Mouse (Mus musculus): Measurements from ENCODE around the gene Ppcs. TPM values are rescaled to one million over a fixed set of nuclear protein-coding genes. Genes with fewer than 3 reads are reported as not detected.

Ppcs gene
- polyA plus RNA-seq, 1 experiment from 2014 or later = 30.5 TPM

DNA sequence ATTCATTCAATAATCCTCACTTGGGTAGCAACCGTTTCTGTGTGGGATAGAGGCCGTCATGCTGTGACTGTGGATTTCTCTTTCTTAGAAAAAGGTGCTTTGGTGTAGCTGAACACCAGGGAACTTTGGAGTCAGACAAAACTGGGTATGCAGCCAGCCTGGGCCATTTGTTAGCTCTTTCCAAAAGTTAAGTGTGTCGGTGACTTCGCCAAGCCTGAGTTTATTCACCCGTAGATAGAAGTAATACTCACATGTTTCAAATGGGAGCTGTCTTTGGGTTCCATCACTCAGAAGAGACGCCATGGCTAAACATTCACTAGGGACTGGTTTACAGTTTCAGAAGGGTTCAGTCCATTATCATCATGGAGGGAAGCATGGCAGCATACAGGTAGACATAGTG is 25.0 kb upstream of the Ppcs start:
- no peak for ATAC-seq
- Histone ChIP-seq H3K4me2 (replicated peaks; ENCODE audit: low read depth, low read length) (no peak overlapping the region), H3K36me3 (ENCODE audit: insufficient read depth, low read length) (no peaks in the 10 kb centered on the region), H3K27ac (ENCODE audit: low read length) (no peak overlapping the region), H3K27me3 (replicated peaks; ENCODE audit: insufficient read depth, low read length) (no peaks in the 10 kb centered on the region), H3K9me3 (ENCODE audit: low read length) (no peaks in the 10 kb centered on the region), H3K4me3 (ENCODE audit: low read depth, low read length) (no peak overlapping the region), H3K4me1 (ENCODE audit: insufficient read depth, low read depth, low read length) (no peaks in the 10 kb centered on the region), H3K9ac (replicated peaks; ENCODE audit: low read depth) (no peak overlapping the region)
- 92% methylated on average over 6 of the region's 6 CpGs for WGBS
- no peak for TF ChIP-seq EP300 (IDR thresholded peaks at IDR 0.05)
- no peak for DNase-seq (ENCODE audit: low spot score)

- no peak overlapping the region for H3K4me3 ChIP-seq (ENCODE audit: low read depth, low read length)
- H3K36me3 ChIP-seq (ENCODE audit: insufficient read depth, low read length) = no peaks in the 10 kb centered on the region
- no peak for TF ChIP-seq EP300 (IDR thresholded peaks at IDR 0.05)
- TF ChIP-seq CTCF (IDR thresholded peaks at IDR 0.05) = no peak
- no peak overlapping the region for H3K27ac ChIP-seq (ENCODE audit: low read length)
- H3K9me3 ChIP-seq (ENCODE audit: low read length) = no peaks in the 10 kb centered on the region
- WGBS = 49% methylated on average over 6 of the region's 6 CpGs
- H3K4me2 ChIP-seq (replicated peaks; ENCODE audit: low read depth, low read length) = no peak overlapping the region
- H3K9ac ChIP-seq (replicated peaks; ENCODE audit: low read depth) = no peak overlapping the region
- ATAC-seq (no peak), DNase-seq (ENCODE audit: low spot score) (no peak)
- H3K4me1 ChIP-seq (ENCODE audit: insufficient read depth, low read depth, low read length) = no peaks in the 10 kb centered on the region
- no peaks in the 10 kb centered on the region for H3K27me3 ChIP-seq (replicated peaks; ENCODE audit: insufficient read depth, low read length)
These were observed 20.3 kb upstream of the Ppcs start for GRCm38 (mm10) chr4:119442539-119442938.

DNA sequence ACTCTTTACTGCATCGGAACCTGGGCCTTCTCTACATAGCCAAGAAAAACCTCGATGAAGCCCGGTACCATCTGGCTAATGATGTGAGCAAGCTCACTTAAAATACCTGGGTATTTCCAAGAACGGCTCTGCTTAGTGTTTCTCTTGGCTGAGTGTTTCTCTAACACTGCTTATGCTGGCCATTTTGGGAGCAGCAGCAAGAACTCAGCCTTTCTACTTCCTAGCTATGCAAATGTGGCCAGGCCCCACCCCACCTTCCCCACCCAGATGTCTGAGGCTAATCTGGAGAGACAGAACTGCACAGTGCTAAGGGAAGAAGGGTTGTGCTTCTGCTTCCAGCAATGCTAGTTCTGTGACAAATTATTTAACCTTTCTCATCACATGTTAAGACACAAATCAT is 19.6 kb upstream of the Ppcs start:
- TF ChIP-seq CTCF (IDR thresholded peaks at IDR 0.05) (no peak), EP300 (IDR thresholded peaks at IDR 0.05) (no peak)
- Histone ChIP-seq H3K9ac (replicated peaks; ENCODE audit: low read depth) (no peak overlapping the region), H3K27me3 (replicated peaks; ENCODE audit: insufficient read depth, low read length) (no peaks in the 10 kb centered on the region), H3K9me3 (ENCODE audit: low read length) (no peaks in the 10 kb centered on the region), H3K27ac (ENCODE audit: low read length) (no peak overlapping the region), H3K36me3 (ENCODE audit: insufficient read depth, low read length) (no peaks in the 10 kb centered on the region), H3K4me3 (ENCODE audit: low read depth, low read length) (no peak overlapping the region), H3K4me2 (replicated peaks; ENCODE audit: low read depth, low read length) (no peak overlapping the region), H3K4me1 (ENCODE audit: insufficient read depth, low read depth, low read length) (no peaks in the 10 kb centered on the region)
- DNase-seq (ENCODE audit: low spot score) (no peak), ATAC-seq (no peak)
- 85% methylated on average over 4 of the region's 4 CpGs for WGBS

- Histone ChIP-seq H3K4me3 (ENCODE audit: low read depth, low read length) (no peak overlapping the region), H3K9me3 (ENCODE audit: low read length) (no peaks in the 10 kb centered on the region), H3K4me2 (replicated peaks; ENCODE audit: low read depth, low read length) (no peak overlapping the region), H3K27me3 (replicated peaks; ENCODE audit: insufficient read depth, low read length) (no peaks in the 10 kb centered on the region), H3K4me1 (ENCODE audit: insufficient read depth, low read depth, low read length) (no peaks in the 10 kb centered on the region), H3K9ac (replicated peaks; ENCODE audit: low read depth) (no peak overlapping the region), H3K27ac (ENCODE audit: low read length) (no peak overlapping the region), H3K36me3 (ENCODE audit: insufficient read depth, low read length) (no peaks in the 10 kb centered on the region)
- DNase-seq (ENCODE audit: low spot score) (no peak), ATAC-seq (no peak)
- WGBS = 88% methylated on average over 2 of the region's 2 CpGs
- TF ChIP-seq EP300 (IDR thresholded peaks at IDR 0.05) (no peak), CTCF (IDR thresholded peaks at IDR 0.05) (no peak)
These were observed 15.7 kb upstream of the Ppcs start for GRCm38 (mm10) chr4:119437936-119438335.

DNA sequence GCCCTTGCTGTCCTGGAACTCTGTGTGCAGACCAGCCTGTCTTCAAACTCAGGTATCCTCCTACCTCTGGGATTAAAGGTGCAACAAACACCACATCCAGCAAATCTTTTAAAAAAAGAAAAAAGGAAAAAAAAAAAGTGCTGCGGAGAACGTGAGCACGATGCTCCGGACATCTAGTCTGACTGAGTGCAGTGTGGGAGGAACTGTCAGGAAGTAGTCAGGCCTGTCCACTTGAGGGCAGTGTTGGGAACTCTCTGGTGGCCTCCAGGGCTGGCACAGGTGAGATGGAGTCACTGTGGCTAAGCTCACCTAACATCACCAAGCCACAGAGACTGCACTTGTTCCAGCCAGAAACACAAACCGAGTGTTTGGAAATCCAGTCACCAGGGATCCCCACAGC is 8.5 kb upstream of the Ppcs start:
- Histone ChIP-seq H3K36me3 (ENCODE audit: insufficient read depth, low read length) (no peaks in the 10 kb centered on the region), H3K9me3 (ENCODE audit: low read length) (no peaks in the 10 kb centered on the region), H3K27me3 (replicated peaks; ENCODE audit: insufficient read depth, low read length) (no peaks in the 10 kb centered on the region), H3K4me1 (ENCODE audit: insufficient read depth, low read depth, low read length) (no peaks in the 10 kb centered on the region), H3K4me3 (ENCODE audit: low read depth, low read length) (no peak overlapping the region), H3K9ac (replicated peaks; ENCODE audit: low read depth) (no peak overlapping the region), H3K27ac (ENCODE audit: low read length) (no peak overlapping the region), H3K4me2 (replicated peaks; ENCODE audit: low read depth, low read length) (no peak overlapping the region)
- TF ChIP-seq EP300 (IDR thresholded peaks at IDR 0.05) (no peak), CTCF (IDR thresholded peaks at IDR 0.05) (peak; percentile 75)
- ATAC-seq = peak; percentile 68
- peak; percentile 68 for DNase-seq (ENCODE audit: low spot score)
- WGBS = 28% methylated on average over 5 of the region's 5 CpGs

- Histone ChIP-seq H3K9ac (replicated peaks; ENCODE audit: low read depth) (no peak overlapping the region), H3K4me1 (ENCODE audit: insufficient read depth, low read depth, low read length) (peaks cover 6% of the 10 kb centered on the region; the same call in 1 of the 2 replicates), H3K4me2 (replicated peaks; ENCODE audit: low read depth, low read length) (no peak overlapping the region), H3K4me3 (ENCODE audit: low read depth, low read length) (no peak overlapping the region), H3K27ac (ENCODE audit: low read length) (no peak overlapping the region), H3K9me3 (ENCODE audit: low read length) (no peaks in the 10 kb centered on the region), H3K36me3 (ENCODE audit: insufficient read depth, low read length) (no peaks in the 10 kb centered on the region), H3K27me3 (replicated peaks; ENCODE audit: insufficient read depth, low read length) (no peaks in the 10 kb centered on the region)
- no peak for ATAC-seq
- no peak for DNase-seq (ENCODE audit: low spot score)
- whole genome bisulfite sequencing = 33% methylated on average over 2 of the region's 2 CpGs
- TF ChIP-seq EP300 (IDR thresholded peaks at IDR 0.05) (no peak), CTCF (IDR thresholded peaks at IDR 0.05) (no peak)
These were observed 5.5 kb upstream of the Ppcs start for GRCm38 (mm10) chr4:119427680-119428079.

DNA sequence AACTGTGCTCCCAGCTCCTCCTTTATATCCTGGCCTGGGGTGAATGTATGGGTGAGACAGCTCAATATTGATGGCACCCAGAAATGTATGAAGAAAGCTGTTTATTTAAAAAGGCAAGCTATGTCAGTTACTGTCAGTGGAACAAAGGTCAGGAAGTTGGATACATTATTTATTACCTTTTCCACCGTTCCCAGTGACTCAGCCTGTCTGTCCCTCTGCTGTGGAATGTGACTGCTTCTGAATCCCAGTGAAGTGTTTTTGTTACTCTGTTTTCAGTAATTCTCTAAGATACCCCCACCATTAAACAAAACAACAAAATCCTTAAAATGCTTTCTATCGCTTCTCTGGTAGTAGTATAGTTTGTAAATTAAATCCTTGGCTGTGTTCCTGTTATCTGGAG is 3.4 kb upstream of the Ppcs start:
- H3K27me3 ChIP-seq (replicated peaks; ENCODE audit: insufficient read depth, low read length) = no peaks in the 10 kb centered on the region
- no peak overlapping the region for H3K4me3 ChIP-seq (ENCODE audit: low read depth, low read length)
- H3K9me3 ChIP-seq (ENCODE audit: low read length) = no peaks in the 10 kb centered on the region
- TF ChIP-seq CTCF (IDR thresholded peaks at IDR 0.05) = no peak
- TF ChIP-seq EP300 (IDR thresholded peaks at IDR 0.05) = no peak
- no peaks in the 10 kb centered on the region for H3K36me3 ChIP-seq (ENCODE audit: insufficient read depth, low read length)
- H3K4me1 ChIP-seq (ENCODE audit: insufficient read depth, low read depth, low read length) = peaks cover 13% of the 10 kb centered on the region; the same call in 1 of the 2 replicates
- DNase-seq (ENCODE audit: low spot score) = no peak
- no peak overlapping the region for H3K4me2 ChIP-seq (replicated peaks; ENCODE audit: low read depth, low read length)
- no peak overlapping the region for H3K27ac ChIP-seq (ENCODE audit: low read length)
- ATAC-seq = no peak
- no peak overlapping the region for H3K9ac ChIP-seq (replicated peaks; ENCODE audit: low read depth)
- WGBS = 38% methylated on average over 2 of the region's 2 CpGs
